Mouse (Mus musculus) E14TG2a.4 (cell line): ENCODE results near the gene Urm1.

Source experiments
- H3K27me3 ChIP-seq: 2 replicates; pipeline ENCODE4 v1.6.1; 2014; ENCODE audit warnings: low read length, control low read depth; ENCODE audit not compliant: insufficient read depth
- H3K36me3 ChIP-seq: 2 replicates; pipeline ENCODE4 v1.6.1; 2014; ENCODE audit warnings: low read length, control low read depth; ENCODE audit not compliant: insufficient read depth
- H3K4me1 ChIP-seq: replicated peaks from 2 replicates; pipeline ENCODE4 v1.6.1; 2014; ENCODE audit warnings: low read depth, low read length, control low read depth
- H3K4me3 ChIP-seq: replicated peaks from 2 replicates; pipeline ENCODE4 v1.5.1; 2014; ENCODE audit warnings: mild to moderate bottlenecking, low read length
- H3K9me3 ChIP-seq: 2 replicates; pipeline ENCODE4 v1.6.1; 2014; ENCODE audit warnings: low read length, control low read depth
- CTCF ChIP-seq: conservative IDR thresholded peaks from 2 replicates; pipeline ENCODE4 v1.5.1; 2014; ENCODE audit warnings: low read length
- NANOG ChIP-seq: IDR thresholded peaks from 2 replicates; pipeline ENCODE4 v1.6.1; 2014; ENCODE audit warnings: borderline replicate concordance, low read length, mixed read lengths
- POU5F1 ChIP-seq: IDR thresholded peaks from 2 replicates; pipeline ENCODE4 v1.6.1; 2014; ENCODE audit warnings: low read length, borderline replicate concordance

Gene Urm1

DNA sequence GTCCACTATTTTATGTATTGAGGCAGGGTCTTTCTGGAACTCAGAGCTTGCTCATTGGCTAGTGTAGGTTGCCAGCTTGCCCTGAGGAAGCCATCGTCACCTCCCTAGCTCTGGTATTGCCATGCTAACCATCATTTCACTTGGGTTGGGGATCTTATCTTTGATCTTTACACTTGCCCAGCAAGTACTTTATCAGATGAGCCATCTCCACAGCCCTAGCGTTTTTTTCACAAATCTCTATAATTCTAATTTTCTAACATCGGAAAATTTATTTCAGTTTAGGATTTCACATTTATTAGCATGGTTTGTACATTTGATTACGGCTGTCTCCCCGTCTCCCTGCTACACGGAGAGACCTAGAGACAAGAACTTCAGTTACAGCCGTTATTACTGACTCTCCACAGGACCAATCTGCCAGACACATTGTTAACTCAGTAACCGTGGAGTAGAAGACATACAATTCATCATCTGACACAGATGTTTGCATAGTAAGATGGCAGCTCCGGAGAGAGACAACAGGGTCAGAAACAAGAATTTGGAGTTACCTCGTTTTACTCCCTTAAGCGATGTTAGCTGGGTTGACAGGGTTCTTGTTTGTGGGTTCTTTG, 6.5 kb downstream of the Urm1 start:
- Histone ChIP-seq H3K9me3 (no peaks in the 10 kb centered on the region), H3K4me3 (peak overlapping the region; percentile 100), H3K4me1 (peaks cover 77% of the 10 kb centered on the region), H3K36me3 (peaks cover 41% of the 10 kb centered on the region), H3K27me3 (no peaks in the 10 kb centered on the region)
- TF ChIP-seq POU5F1 (no peak), NANOG (no peak), CTCF (no peak)

DNA sequence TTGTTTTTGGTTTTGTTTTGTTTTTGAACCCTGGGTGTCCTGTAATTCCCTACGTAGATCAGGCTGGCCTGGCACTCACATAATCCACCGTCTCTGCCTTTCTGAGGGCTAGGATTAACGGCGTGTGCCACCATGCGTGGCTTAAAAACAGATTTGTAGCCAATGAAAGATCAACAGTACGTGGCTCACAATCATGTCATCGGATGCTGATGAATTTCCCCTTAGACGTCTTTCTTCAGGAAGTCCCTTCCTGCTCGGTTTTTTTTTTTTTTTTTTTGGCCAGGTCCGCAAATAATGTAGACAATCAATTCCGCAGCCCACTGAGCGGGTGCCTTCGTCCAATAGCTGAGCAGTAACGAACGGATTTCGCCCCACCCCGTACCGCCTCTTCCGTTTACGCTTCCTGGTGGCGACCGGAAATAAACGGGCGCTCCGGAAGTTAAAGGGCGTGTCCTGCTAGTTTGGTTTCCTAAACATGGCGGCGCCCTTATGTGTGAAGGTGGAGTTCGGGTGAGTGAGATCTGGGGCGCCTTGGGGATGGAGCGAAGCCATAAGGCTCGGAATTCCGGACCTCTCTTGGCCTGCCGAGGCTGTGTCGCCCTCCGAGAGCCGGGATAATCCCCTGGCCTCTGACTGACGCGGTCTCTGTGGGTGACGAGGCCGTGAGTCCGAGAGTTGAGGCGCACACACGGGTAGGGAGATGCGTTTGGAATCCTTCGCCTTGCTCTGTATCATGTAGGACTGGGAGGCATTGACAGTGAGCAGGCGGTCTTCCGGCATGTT, 7.2 kb downstream of the Urm1 start:
- H3K9me3 ChIP-seq = no peaks in the 10 kb centered on the region
- no peak for TF ChIP-seq POU5F1
- H3K36me3 ChIP-seq = peaks cover 48% of the 10 kb centered on the region
- H3K4me3 ChIP-seq = peak overlapping the region; percentile 100
- peaks cover 77% of the 10 kb centered on the region for H3K4me1 ChIP-seq
- no peaks in the 10 kb centered on the region for H3K27me3 ChIP-seq

DNA sequence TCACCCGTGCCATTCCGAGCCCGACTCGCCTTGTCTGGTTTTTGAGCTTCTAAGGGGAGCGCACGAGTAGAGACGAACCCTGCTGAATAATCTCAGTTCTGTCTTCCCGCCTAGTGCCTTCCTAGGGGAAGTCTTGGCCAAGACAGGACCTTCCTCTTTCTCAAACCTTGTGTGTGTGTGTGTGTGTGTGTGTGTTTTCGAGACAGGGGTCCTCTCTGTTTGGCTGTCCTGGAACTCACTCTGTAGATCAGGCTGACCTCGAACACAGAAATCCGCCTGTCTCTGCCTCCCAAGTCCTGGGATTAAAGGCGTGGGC, 7.8 kb downstream of the Urm1 start:
- Histone ChIP-seq H3K36me3 (peaks cover 51% of the 10 kb centered on the region), H3K27me3 (no peaks in the 10 kb centered on the region), H3K9me3 (no peaks in the 10 kb centered on the region), H3K4me1 (peaks cover 76% of the 10 kb centered on the region), H3K4me3 (peak overlapping the region; percentile 100)
- TF ChIP-seq CTCF = no peak
- TF ChIP-seq POU5F1 = no peak
- no peak for TF ChIP-seq NANOG

DNA sequence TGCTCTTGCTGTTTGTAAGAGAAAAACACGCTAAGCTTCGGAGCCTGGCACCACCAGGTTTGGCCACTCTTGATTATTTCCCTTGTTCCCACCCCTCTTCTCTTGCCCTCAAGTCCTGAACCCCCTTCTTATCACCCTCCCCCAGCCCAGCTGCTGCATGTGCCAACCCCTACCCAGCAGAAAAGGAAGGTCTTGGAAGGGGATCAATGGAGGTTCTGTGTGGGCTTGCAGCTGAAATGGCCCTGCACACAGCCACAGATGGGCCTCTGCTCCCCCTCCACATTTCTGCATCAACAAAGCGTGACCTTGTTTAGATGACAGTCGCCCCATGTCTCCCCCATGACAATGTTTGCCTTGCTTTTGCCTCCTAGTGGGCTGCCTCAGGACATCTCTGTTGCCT, 11.2 kb downstream of the Urm1 start:
- Histone ChIP-seq H3K4me3 (peak overlapping the region; percentile 24; the same call in 1 of the 2 replicates), H3K36me3 (peaks cover 69% of the 10 kb centered on the region), H3K9me3 (no peaks in the 10 kb centered on the region), H3K4me1 (peaks cover 78% of the 10 kb centered on the region), H3K27me3 (no peaks in the 10 kb centered on the region)
- TF ChIP-seq NANOG = no peak
- TF ChIP-seq CTCF = no peak
- no peak for TF ChIP-seq POU5F1

DNA sequence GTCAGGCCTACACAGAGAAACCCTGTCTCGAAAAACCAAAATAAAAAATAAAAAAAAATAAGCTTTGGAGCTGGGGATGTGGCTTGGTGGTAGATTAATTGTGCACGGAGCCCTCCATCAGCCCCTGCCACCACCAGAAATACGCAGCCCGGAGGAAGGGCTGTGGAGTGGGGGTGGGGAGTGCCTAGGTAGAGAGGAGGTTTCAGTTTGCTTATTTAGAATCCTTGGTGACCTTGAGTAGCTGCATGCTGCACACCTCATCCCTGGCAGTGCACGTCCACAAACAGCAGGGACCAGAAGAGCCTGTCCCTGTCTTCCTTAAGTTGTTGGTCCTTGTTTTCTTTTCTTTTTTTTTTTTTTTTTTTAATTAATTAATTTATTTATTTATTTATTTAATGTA, 13.9 kb downstream of the Urm1 start:
- Histone ChIP-seq H3K9me3 (no peaks in the 10 kb centered on the region), H3K4me3 (peak overlapping the region; percentile 58), H3K36me3 (peaks cover 85% of the 10 kb centered on the region), H3K27me3 (no peaks in the 10 kb centered on the region), H3K4me1 (peaks cover 93% of the 10 kb centered on the region)
- TF ChIP-seq CTCF (no peak), POU5F1 (no peak), NANOG (no peak)

DNA sequence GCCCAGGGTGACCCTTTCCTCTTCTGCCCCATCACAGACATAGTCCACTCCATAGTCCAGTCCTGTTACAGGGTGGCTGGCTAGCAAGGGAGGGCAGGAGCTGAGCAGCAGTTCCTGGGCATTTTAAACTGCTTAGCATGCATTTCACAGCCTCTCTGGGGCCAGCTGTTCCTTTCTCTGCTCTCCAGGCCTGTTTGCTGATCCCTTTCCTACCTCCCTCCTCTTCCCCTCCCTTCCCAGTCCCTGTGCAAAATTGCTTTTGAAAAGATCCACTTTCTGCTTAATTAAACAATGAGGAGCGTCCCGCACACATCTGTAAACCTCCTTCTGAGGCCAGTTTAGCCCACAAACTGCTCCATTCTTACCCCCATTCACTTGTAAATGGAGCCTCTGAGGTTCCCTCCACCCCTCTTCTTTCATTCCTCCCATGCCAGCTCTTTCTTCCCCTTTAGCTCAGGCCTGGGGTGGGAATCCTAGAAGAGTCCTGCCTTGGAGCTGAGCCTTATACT, 15.6 kb downstream of the Urm1 start:
- no peak for TF ChIP-seq CTCF
- peak; percentile 76; the same call in 1 of the 2 replicates for TF ChIP-seq POU5F1
- peak; percentile 88 for TF ChIP-seq NANOG
- Histone ChIP-seq H3K27me3 (no peaks in the 10 kb centered on the region), H3K9me3 (no peaks in the 10 kb centered on the region), H3K4me1 (peaks cover 93% of the 10 kb centered on the region), H3K4me3 (peak overlapping the region; percentile 68), H3K36me3 (peaks cover 85% of the 10 kb centered on the region)

DNA sequence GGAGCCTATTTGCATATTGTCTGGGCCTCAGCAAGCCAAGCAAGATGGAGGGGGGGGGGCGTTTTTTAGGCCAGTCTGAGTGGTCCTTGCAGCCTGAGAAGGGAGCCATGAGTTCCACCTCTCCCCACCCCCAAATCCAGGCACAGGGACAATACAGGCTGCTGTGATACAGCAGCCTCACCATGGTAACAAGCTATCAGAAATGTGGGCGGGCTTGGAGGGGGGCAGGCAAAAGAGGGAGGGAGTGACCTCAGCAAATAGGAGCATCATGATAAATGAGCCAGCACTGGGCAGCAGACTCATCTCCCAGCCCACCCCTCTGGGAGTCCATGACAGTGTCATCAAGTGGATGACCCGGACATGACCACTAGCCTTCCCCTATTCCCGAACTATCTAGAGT, 19.6 kb downstream of the Urm1 start:
- Histone ChIP-seq H3K4me3 (peak overlapping the region; percentile 32; the same call in 1 of the 2 replicates), H3K9me3 (no peaks in the 10 kb centered on the region), H3K27me3 (peaks cover 13% of the 10 kb centered on the region), H3K36me3 (peaks cover 90% of the 10 kb centered on the region), H3K4me1 (peaks cover 96% of the 10 kb centered on the region)
- TF ChIP-seq CTCF (no peak), NANOG (no peak), POU5F1 (no peak)

DNA sequence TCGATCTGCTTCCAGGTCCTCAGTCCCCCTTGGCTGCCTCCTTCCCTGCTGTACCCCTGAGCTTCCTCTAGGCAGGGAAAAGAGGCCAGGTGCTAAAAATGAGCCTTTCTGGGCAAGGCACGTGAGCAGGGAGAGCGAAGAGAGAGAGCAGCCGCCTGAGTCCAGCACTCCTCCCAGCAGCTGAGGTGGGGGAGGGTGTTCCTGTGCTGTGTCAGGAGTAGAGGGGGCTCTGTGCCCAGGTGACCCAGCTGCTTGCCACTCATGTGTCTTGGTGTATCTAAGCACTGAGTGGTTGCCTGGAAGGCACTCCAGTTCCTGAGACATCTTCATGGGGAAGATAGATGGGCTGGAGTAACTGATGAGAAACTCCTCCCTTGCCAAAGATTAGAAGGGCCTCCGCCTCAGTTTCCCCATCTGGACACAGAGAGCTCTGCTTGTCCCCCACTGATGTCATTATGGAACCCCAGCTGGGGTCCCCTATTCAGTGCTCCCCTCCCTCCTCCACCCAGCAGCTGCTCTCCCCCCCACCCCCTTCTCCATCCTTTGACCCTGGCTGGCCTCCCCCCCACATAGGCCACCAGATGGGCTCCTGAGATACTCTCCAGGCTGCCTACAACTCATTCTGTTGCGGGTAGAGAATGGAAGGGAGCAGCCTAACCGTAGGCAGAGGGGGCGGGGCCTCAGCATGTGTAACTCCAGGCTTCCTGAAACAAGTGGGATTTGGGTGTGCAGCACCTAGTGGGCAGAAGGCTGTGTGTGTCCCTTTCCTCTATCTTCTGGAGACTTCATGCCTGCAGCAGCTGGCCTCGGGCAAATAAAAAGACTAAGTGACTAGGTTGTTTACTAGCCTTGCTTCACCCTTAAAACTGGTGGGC, 23.6 kb downstream of the Urm1 start:
- peaks cover 53% of the 10 kb centered on the region for H3K27me3 ChIP-seq
- peaks cover 89% of the 10 kb centered on the region for H3K4me1 ChIP-seq
- no peak for TF ChIP-seq POU5F1
- no peak for TF ChIP-seq NANOG
- TF ChIP-seq CTCF = no peak
- no peaks in the 10 kb centered on the region for H3K9me3 ChIP-seq
- H3K36me3 ChIP-seq = peaks cover 80% of the 10 kb centered on the region
- H3K4me3 ChIP-seq = 0 out of 2 replicates have a peak overlapping the region, but pooled peaks have one; percentile 20
